Mouse (Mus musculus): ENCODE data around the gene C1qtnf5.

The C1qtnf5 gene

GRCm38 (mm10) chr9:44133287-44133686, 26.2 kb downstream of the C1qtnf5 start:
- no peak for DNase-seq

- peak; percentile 76 for DNase-seq
These were observed 27.2 kb downstream of the C1qtnf5 start, which contains the start of gene Mcam for GRCm38 (mm10) chr9:44134101-44134850. Gene Mcam, plus strand, starts transcription at chr9:44134469.

- DNase-seq = peak; percentile 60
These were observed 28.0 kb downstream of the C1qtnf5 start for GRCm38 (mm10) chr9:44134851-44135730.

GRCm38 (mm10) chr9:44135731-44136411, 28.8 kb downstream of the C1qtnf5 start:
- no peak for DNase-seq

- DNase-seq = no peak
These were observed 30.8 kb downstream of the C1qtnf5 start for GRCm38 (mm10) chr9:44137846-44138245.

GRCm38 (mm10) chr9:44141951-44142350, 34.9 kb downstream of the C1qtnf5 start:
- DNase-seq = no peak

- DNase-seq = no peak
These were observed 36.4 kb downstream of the C1qtnf5 start for GRCm38 (mm10) chr9:44143421-44143820.

DNA sequence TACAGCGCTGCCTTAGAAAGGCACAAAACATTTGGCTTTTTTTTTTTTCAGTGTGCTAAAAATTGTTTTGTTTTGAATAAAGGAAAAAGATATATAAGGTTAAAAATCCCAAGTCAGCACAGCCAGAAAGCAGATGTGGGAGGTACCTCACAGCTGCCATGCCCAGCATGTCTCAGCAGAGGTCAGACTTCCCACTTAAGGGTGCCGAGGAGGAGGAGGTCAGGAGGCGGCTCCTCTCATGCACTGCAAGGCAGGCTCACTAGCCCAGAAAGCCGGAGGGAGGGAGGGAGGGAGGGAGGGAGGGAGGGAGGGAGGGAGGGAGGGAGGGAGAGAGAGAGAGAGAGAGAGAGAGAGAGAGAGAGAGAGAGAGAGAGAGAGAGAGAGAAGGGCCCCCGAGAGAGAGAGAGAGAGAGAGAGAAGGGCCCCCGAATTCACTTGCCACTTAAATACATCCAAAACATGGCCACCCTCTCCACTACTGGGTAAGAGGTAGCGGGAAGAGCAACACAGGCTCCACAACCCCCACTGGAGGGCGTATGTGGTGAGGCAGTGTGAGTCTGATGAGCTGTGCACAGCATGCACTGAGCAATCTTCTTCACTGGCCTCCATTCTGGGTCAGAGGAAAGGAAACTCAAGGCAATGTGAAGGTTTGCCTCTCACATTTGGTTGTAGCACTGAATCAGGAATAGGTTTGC, 37.1 kb downstream of the C1qtnf5 start:
- peak; percentile 55 for DNase-seq

DNA sequence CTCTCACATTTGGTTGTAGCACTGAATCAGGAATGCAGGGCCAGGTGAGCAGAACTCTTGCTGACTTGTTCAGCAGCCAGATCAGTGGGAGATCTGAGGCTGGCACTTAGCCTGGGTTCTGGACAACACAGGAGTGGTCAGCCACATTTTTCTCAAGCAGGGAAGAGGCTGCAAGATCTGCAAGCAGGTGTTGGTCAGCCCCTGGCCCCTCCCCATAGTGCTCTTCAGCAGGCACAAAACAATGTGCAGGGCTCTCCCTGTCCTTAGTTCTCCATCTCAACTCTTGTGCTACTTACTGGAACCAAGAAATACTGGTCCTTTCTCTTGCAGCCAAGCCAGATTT, 37.6 kb downstream of the C1qtnf5 start:
- no peak for DNase-seq

- DNase-seq = peak; percentile 67
These were observed 40.2 kb downstream of the C1qtnf5 start for GRCm38 (mm10) chr9:44147290-44147689.

All from lung, postnatal 36 days (tissue).